Mouse (Mus musculus) thymus, adult 2 months (tissue): Measurements from ENCODE around the gene Olfr714.

ENCODE experiments used
- CTCF ChIP-seq: fragments of 200-500 bp; IDR thresholded peaks from 2 replicates; pipeline ENCODE4 v1.5.1; 2012; ENCODE audit warnings: mild to moderate bottlenecking, control low read depth, low read length, moderate library complexity, borderline replicate concordance; ENCODE audit not compliant: control insufficient read depth, poor library complexity, insufficient read depth; ENCODE audit errors: extremely low read depth
- POLR2A ChIP-seq: fragments of 200-500 bp; IDR thresholded peaks from 2 replicates; pipeline ENCODE4 v1.6.1; 2012; ENCODE audit warnings: mild to moderate bottlenecking, low read length, control low read depth, moderate library complexity; ENCODE audit not compliant: control insufficient read depth, poor library complexity, insufficient read depth; ENCODE audit errors: extremely low read depth

DNA sequence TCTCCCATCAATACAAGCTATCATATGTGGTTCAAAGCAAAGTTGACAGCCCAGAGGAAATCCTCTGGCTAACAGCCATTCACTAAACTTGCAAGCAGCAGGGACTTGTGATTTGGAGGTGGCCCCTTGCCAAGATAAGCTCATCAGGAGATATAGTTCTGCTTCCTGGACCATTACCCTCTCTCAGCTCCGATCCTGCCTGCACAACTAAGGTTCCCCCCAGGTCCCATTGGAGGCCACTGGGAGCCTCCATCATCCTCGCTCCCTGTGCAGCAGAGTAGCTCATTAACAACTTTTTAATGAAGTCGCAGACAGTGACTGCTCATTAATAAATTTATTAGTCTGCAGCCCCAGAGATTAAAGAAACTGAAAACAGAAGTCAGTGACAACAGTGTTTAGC is 23.2 kb upstream of the Olfr714 start:
- no peak for TF ChIP-seq CTCF
- no peak for TF ChIP-seq POLR2A
